Mouse (Mus musculus): ENCODE results near the gene Evx2.

GRCm38 (mm10) chr2:74659507-74660005 lies at the start of gene Evx2:
- no peak for TF ChIP-seq POLR2A (IDR thresholded peaks at IDR 0.05; ENCODE audit: control insufficient read depth, low read depth, low read length)
- no peak for TF ChIP-seq CTCF (IDR thresholded peaks at IDR 0.05; ENCODE audit: control insufficient read depth, insufficient read depth, insufficient replicate concordance, low read depth, low read length)

Data from testis, adult 2 months (tissue).